Mouse (Mus musculus) heart, adult 2 months (tissue): ENCODE measurements around the gene Lyl1.

Source experiments
- CTCF ChIP-seq: fragments of 200-600 bp; IDR thresholded peaks from 2 replicates; pipeline ENCODE4 v1.8.1; 2022; ENCODE audit warnings: antibody characterized with exemption, mild to moderate bottlenecking, moderate library complexity
- EP300 ChIP-seq: fragments of 200-500 bp; IDR thresholded peaks from 2 replicates; pipeline ENCODE4 v1.6.1; 2011; ENCODE audit warnings: low read depth, low read length, control low read depth; ENCODE audit not compliant: insufficient read depth
- POLR2A ChIP-seq: fragments of 200-500 bp; IDR thresholded peaks from 2 replicates; pipeline ENCODE4 v1.6.1; 2011; ENCODE audit warnings: mild to moderate bottlenecking, low read depth, low read length, control low read depth; ENCODE audit not compliant: insufficient read depth

DNA sequence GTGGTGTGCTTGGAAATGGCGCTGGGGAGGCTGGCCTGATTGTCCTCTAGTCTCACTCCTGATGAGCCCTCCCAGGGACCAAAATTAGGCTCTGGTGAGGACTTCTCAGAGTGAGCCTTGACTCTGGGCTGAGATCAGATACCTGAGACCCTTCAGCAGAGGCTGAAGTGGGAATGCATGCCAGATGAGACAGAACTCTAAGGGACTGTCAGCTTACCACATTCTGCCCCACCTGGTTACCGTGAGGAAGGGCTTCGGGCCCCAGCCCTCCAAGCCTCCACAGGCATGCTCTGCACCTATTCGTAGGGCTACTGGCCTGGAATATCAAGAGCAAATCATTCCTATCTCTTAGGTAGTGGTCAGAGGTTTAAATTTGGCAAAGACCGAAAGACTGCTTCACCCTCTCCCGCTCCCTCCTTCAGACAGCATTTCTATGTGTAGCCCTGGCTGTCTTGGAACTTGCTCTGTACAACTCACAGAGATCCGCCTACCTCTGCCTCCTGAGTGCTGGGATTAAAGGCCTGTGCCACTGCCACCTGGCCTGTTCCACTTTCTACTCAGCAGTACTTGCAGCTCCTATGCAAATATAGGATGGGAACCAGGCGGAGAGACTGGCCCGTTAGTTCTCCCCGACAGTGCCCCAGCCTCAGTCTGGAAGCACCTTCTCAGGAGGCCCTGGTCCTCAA is 37.6 kb downstream of the Lyl1 start:
- TF ChIP-seq CTCF (no peak), POLR2A (no peak), EP300 (no peak)
